ENCODE assay signal across 8 mouse cellular contexts in the genomic region with DNA sequence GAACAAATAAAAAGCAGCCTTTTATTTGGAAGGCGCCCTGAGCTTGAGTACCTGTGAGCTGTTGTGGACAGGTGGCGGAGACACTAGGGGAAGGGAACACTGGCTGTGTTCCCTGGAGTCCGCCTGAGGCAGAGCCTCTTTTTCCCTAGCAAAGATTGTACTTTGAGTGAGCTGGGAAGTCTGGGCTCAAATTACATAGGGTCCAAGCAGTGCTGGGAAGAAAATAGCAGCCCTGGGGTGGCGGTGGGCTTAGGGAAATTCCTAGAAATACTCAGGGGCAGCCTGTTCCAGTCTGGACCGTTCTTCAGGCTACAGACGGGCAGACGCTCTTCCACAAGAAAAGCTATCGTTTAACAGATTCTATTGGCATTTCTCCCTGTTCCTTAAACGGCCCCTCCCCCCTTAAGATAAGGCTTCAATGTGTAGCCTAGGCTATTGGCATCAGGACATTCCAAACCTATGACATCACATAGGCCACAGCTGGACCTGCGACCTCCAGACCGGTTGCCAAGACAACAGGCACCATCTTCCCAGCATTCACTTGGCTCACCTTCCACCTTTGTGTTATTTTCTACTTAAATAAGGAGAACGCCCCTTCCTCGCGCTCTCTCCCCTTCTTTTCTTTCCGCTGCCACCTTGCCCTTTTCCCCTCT. TPM values are rescaled to one million over a fixed set of nuclear protein-coding genes. Genes with fewer than 3 reads are reported as not detected.
A peak's percentile ranks its signal among the peaks of the same experiment; 100 is the strongest.
DNase-seq lines count a peak whose midpoint lies in the region; ATAC-seq lines count a peak whose summit lies in the region.

No protein-coding gene starts in this region.

- no peaks in the 10 kb centered on the region for H3K27me3 ChIP-seq in embryonic facial prominence, embryonic 15.5 days
- H3K27me3 ChIP-seq in intestine, embryonic 15.5 days (replicated peaks): no peaks in the 10 kb centered on the region
- no peaks in the 10 kb centered on the region for H3K27me3 ChIP-seq in liver, embryonic 16.5 days (ENCODE audit: control insufficient read depth, insufficient read depth, low read depth, low read length)

- no peaks in the 10 kb centered on the region for H3K9me3 ChIP-seq in embryonic facial prominence, embryonic 15.5 days (replicated peaks)
- no peaks in the 10 kb centered on the region for H3K9me3 ChIP-seq in intestine, embryonic 15.5 days
- H3K9me3 ChIP-seq in liver, embryonic 16.5 days (replicated peaks; ENCODE audit: control insufficient read depth, low read length): no peaks in the 10 kb centered on the region

- H3K27ac ChIP-seq in embryonic facial prominence, embryonic 15.5 days (replicated peaks): no peak overlapping the region
- H3K27ac ChIP-seq in intestine, embryonic 15.5 days: peak overlapping the region; percentile 74
- H3K27ac ChIP-seq in liver, embryonic 16.5 days (ENCODE audit: low read length): peak overlapping the region; percentile 66

- H3K36me3 ChIP-seq in embryonic facial prominence, embryonic 15.5 days: no peaks in the 10 kb centered on the region
- H3K36me3 ChIP-seq in intestine, embryonic 15.5 days: no peaks in the 10 kb centered on the region
- H3K36me3 ChIP-seq in liver, embryonic 16.5 days (ENCODE audit: control insufficient read depth, insufficient read depth): no peaks in the 10 kb centered on the region

- H3K4me3 ChIP-seq in embryonic facial prominence, embryonic 15.5 days (replicated peaks): peak overlapping the region; percentile 42
- H3K4me3 ChIP-seq in intestine, embryonic 15.5 days (replicated peaks): peak overlapping the region; percentile 47
- H3K4me3 ChIP-seq in liver, embryonic 16.5 days (ENCODE audit: low read depth, low read length): peak overlapping the region; percentile 57

- WGBS in embryonic facial prominence, embryonic 15.5 days: 7% methylated on average over 15 of the region's 15 CpGs
- WGBS in intestine, embryonic 15.5 days: 4% methylated on average over 15 of the region's 15 CpGs
- WGBS in liver, embryonic 16.5 days (ENCODE audit: insufficient replicate concordance): 24% methylated on average over 15 of the region's 15 CpGs

- peak overlapping the region; percentile 82 for H3K4me2 ChIP-seq in embryonic facial prominence, embryonic 15.5 days (replicated peaks)
- peak overlapping the region; percentile 85 for H3K4me2 ChIP-seq in intestine, embryonic 15.5 days (replicated peaks)
- H3K4me2 ChIP-seq in liver, embryonic 16.5 days (ENCODE audit: low read depth, low read length): peak overlapping the region; percentile 88

- peaks cover 16% of the 10 kb centered on the region for H3K4me1 ChIP-seq in embryonic facial prominence, embryonic 15.5 days
- peaks cover 9% of the 10 kb centered on the region for H3K4me1 ChIP-seq in intestine, embryonic 15.5 days (replicated peaks)
- peaks cover 25% of the 10 kb centered on the region for H3K4me1 ChIP-seq in liver, embryonic 16.5 days (ENCODE audit: control insufficient read depth, low read depth, low read length)

- ATAC-seq in embryonic facial prominence, embryonic 15.5 days (ENCODE audit: insufficient number of reproducible peaks, low FRiP score, low TSS enrichment, low read depth): peak; percentile 39; the same call in 1 of the 2 replicates
- peak; percentile 91 for ATAC-seq in intestine, embryonic 15.5 days
- ATAC-seq in liver, embryonic 16.5 days (ENCODE audit: low read depth): peak; percentile 64

- H3K9ac ChIP-seq in embryonic facial prominence, embryonic 15.5 days: peak overlapping the region; percentile 16; the same call in 1 of the 2 replicates
- peak overlapping the region; percentile 42 for H3K9ac ChIP-seq in intestine, embryonic 15.5 days
- peak overlapping the region; percentile 44 for H3K9ac ChIP-seq in liver, embryonic 16.5 days (ENCODE audit: low read depth, low read length)

- peak; percentile 51 to 63 for DNase-seq in right cerebral cortex, postnatal 10 days (ENCODE audit: low spot score in 2 of 2)
- DNase-seq in right cerebral cortex, postnatal 36 days (ENCODE audit: low spot score in 2 of 2): no peak
- peak; percentile 91 for DNase-seq in retina, postnatal 1 day
- DNase-seq in layer of hippocampus, postnatal 36 days: no peak
- no peak for DNase-seq in natural killer cell, adult 2 months (ENCODE audit: low spot score in 2 of 2)

RNA-seq across cellular contexts. Expression of a gene that starts 31.3 kb away (rescaled TPM):
- 5,028 and 5,329 TPM in 2 replicates for polyA plus RNA-seq in embryonic facial prominence, embryonic 15.5 days (2015; fragmentation: Nextera tagmentation; extraction: Ambion mirVana)
- 4,456 and 4,538 TPM in 2 replicates for polyA plus RNA-seq in intestine, embryonic 15.5 days (2015; fragmentation: Nextera tagmentation; extraction: Ambion mirVana)
- 1,873 and 1,994 TPM in 2 replicates for polyA plus RNA-seq in liver, embryonic 16.5 days (2015; fragmentation: Nextera tagmentation; extraction: Ambion mirVana)
- total RNA-seq in layer of hippocampus, postnatal 36 days (2021): 1,000 to 10,000 TPM; 2,932 to 3,031 TPM

Comparison
In these comparisons a context has a peak if more than half of its experiments do, and no peak if none do; other contexts are left out.
1. DNase-seq: peak in right cerebral cortex, postnatal 10 days (2 of 2) and retina, postnatal 1 day (single experiment); none in right cerebral cortex, postnatal 36 days (0 of 2), layer of hippocampus, postnatal 36 days (0 of 2) and natural killer cell, adult 2 months (0 of 2).
2. ATAC-seq: peak in every context shown above with its lines; median percentile 91 in intestine, embryonic 15.5 days; 64 in liver, embryonic 16.5 days; 39 in embryonic facial prominence, embryonic 15.5 days.
3. Peak in every context shown above with its lines, with median percentiles within 50 percentile points of each other: H3K4me2 ChIP-seq, H3K4me3 ChIP-seq and H3K9ac ChIP-seq.